Mouse (Mus musculus) cerebellum, postnatal 25 days (tissue): Measurements from ENCODE around the gene Gm5624.
"Not testable (repeated sequence)": the region's sequence is repeated elsewhere in the genome, so short reads cannot be mapped to it uniquely, and the experiment has no call there.

Experiments
- DNase-seq, 2 experiments: peaks; one replicate each; pipeline ENCODE4 v3.0.0; 2021; ENCODE audit warnings: mixed read lengths in 2 of 2

The Gm5624 gene

GRCm38 (mm10) chr14:44627737-44628136 is at the start of gene Gm5624:
Gm5624 (minus strand) TSS chr14:44627938.
- not testable (repeated sequence) for DNase-seq

- not testable (repeated sequence) for DNase-seq
These were observed 36.0 kb downstream of the Gm5624 start for GRCm38 (mm10) chr14:44591765-44592164.

- DNase-seq: not testable (repeated sequence)
These were observed 44.9 kb downstream of the Gm5624 start, which contains the start of gene Gm8247 for GRCm38 (mm10) chr14:44582853-44583252. Gm8247 (plus strand) TSS chr14:44583153.

GRCm38 (mm10) chr14:44547961-44548360 is 79.8 kb downstream of the Gm5624 start:
- not testable (repeated sequence) for DNase-seq

- DNase-seq: not testable (repeated sequence)
These were observed 109.8 kb downstream of the Gm5624 start, which contains the start of gene Gm17093 for GRCm38 (mm10) chr14:44517976-44518375. Gm17093 (plus strand) TSS chr14:44518276.
